In genomic region chr6:49965944-49966545, GRCm38 (mm10) we compare ENCODE assay signal across 12 mouse cellular contexts.
DNase-seq lines count a peak whose midpoint lies in the region; ATAC-seq and TF ChIP-seq lines count a peak whose summit lies in the region.
"Had no signal": no experiment of that assay in that cellular context is flagged by ENCODE, and none has a peak within 500 bp of the region (broad histone marks: within the 10 kb centered on the region; RNA-seq: fewer than 3 reads in every experiment).

No protein-coding gene starts in this region.

- no peak for TF ChIP-seq CTCF in cerebellum, adult 2 months (IDR thresholded peaks at IDR 0.05; ENCODE audit: borderline replicate concordance, insufficient read depth, low read depth, low read length)

- no peak overlapping the region for H3K27ac ChIP-seq in cerebellum, adult 2 months (ENCODE audit: insufficient read depth, low read length)
- H3K27ac ChIP-seq: midbrain, embryonic 15.5 days had no signal

- no peaks in the 10 kb centered on the region for H3K4me1 ChIP-seq in cerebellum, adult 2 months (ENCODE audit: control insufficient read depth, insufficient read depth, low read length)
- H3K4me1 ChIP-seq: midbrain, embryonic 15.5 days had no signal

- H3K4me3 ChIP-seq in cerebellum, adult 2 months (replicated peaks; ENCODE audit: insufficient read depth, low read depth, low read length) = no peak overlapping the region
- H3K4me3 ChIP-seq: erythroblast, embryonic 14.5 days; midbrain, embryonic 15.5 days had no signal

- no peak for TF ChIP-seq POLR2A in cerebellum, adult 2 months (IDR thresholded peaks at IDR 0.05; ENCODE audit: borderline replicate concordance, insufficient read depth, low read length)

- DNase-seq in forelimb bud, embryonic 11.5 days (ENCODE audit: low read depth, low spot score) = peak; percentile 75
- DNase-seq in kidney, adult 8-10 months = peak; percentile 68 to 85
- DNase-seq in kidney, postnatal 36 days = peak; percentile 68 to 78
- peak; percentile 46 for DNase-seq in testis, postnatal 10 days (ENCODE audit: low spot score)
- DNase-seq in cerebellum, adult 2 months = no peak
- DNase-seq in urinary bladder, postnatal 36 days (ENCODE audit: low spot score in 2 of 2) = no peak
- DNase-seq: cerebellum, postnatal 14 days; liver; lung, adult 18-20 months had no signal

- H3K27me3 ChIP-seq in cerebellum, adult 2 months (ENCODE audit: control insufficient read depth, insufficient read depth, low read length) = no peaks in the 10 kb centered on the region
- H3K27me3 ChIP-seq: midbrain, embryonic 15.5 days had no signal

- ATAC-seq in cerebellum, adult (ENCODE audit: insufficient number of reproducible peaks, low FRiP score, low TSS enrichment) = no peak
- ATAC-seq: midbrain, embryonic 15.5 days had no signal

- 78% methylated on average over 5 of the region's 5 CpGs for WGBS in cerebellum, adult 2 months

Comparison
In these comparisons a context has a peak if more than half of its experiments do, and no peak if none do; other contexts are left out.
1. DNase-seq: peak in forelimb bud, embryonic 11.5 days (single experiment), kidney, adult 8-10 months (2 of 2), kidney, postnatal 36 days (2 of 2) and testis, postnatal 10 days (single experiment); none in cerebellum, adult 2 months (0 of 2) and urinary bladder, postnatal 36 days (0 of 2).